Mouse (Mus musculus) G1E (cell line): ENCODE measurements around the gene Ccdc9b. TPM values are rescaled to one million over a fixed set of nuclear protein-coding genes. Genes with fewer than 3 reads are reported as not detected.
A peak's percentile ranks its signal among the peaks of the same experiment; 100 is the strongest.

Experiments used
- ATAC-seq: 2 replicates; pipeline ENCODE4 v1.8.0; 2016; ENCODE audit warnings: mild to moderate bottlenecking; ENCODE audit not compliant: insufficient number of reproducible peaks, poor library complexity, low FRiP score, severe bottlenecking; ENCODE audit errors: extremely low read depth
- DNase-seq: peaks from one replicate; pipeline ENCODE4 v3.0.0; 2012; ENCODE audit warnings: low spot score
- H3K27me3 ChIP-seq: 2 replicates; pipeline ENCODE4 v1.6.1; 2012; ENCODE audit warnings: mild to moderate bottlenecking, low read length, inconsistent platforms; ENCODE audit not compliant: insufficient read depth
- H3K36me3 ChIP-seq: replicated peaks from 2 replicates; pipeline ENCODE3; 2012; ENCODE audit warnings: mild to moderate bottlenecking, inconsistent platforms
- H3K4me1 ChIP-seq: 2 replicates; pipeline ENCODE4 v1.6.1; 2012; ENCODE audit warnings: low read depth, low read length, inconsistent platforms, mixed read lengths; ENCODE audit not compliant: insufficient read depth
- H3K4me3 ChIP-seq: 2 replicates; pipeline ENCODE4 v1.5.1; 2012; ENCODE audit warnings: low read depth, mild to moderate bottlenecking, inconsistent platforms, low read length, moderate library complexity, mixed read lengths
- H3K9me3 ChIP-seq: replicated peaks from 2 replicates; pipeline ENCODE4 v1.6.1; 2012; ENCODE audit warnings: inconsistent platforms
- CTCF ChIP-seq: IDR thresholded peaks from 2 replicates; pipeline ENCODE4 v1.5.1; 2012; ENCODE audit warnings: low read depth, low read length, inconsistent platforms, mixed read lengths
- GATA1 ChIP-seq: IDR thresholded peaks from 2 replicates; pipeline ENCODE4 v1.6.1; 2012; ENCODE audit warnings: borderline replicate concordance, low read length, inconsistent platforms, mixed read lengths
- GATA2 ChIP-seq: IDR thresholded peaks from 2 replicates; pipeline ENCODE4 v1.6.1; 2012; ENCODE audit warnings: low read depth, low read length, inconsistent platforms, borderline replicate concordance
- POLR2AphosphoS5 ChIP-seq: IDR thresholded peaks from 2 replicates; pipeline ENCODE4 v1.6.1; 2012; ENCODE audit warnings: low read depth, low read length, inconsistent platforms; ENCODE audit not compliant: insufficient replicate concordance
- TAL1 ChIP-seq: conservative IDR thresholded peaks from 2 replicates; pipeline ENCODE4 v1.6.1; 2012; ENCODE audit warnings: low read depth, low read length, inconsistent platforms, mixed read lengths
- polyA plus RNA-seq: library from polyadenylated mRNA; stranded (reverse); fragments of >175 nt; gene quantifications from 2 replicates; pipeline ENCODE4 v1.2.3, GENCODE M21; 2012
- total RNA-seq, 2 experiments: library from RNA; stranded (forward) in 1 of 2; stranded (reverse) in 1 of 2; fragments of 200-1000 nt in 1 of 2; fragments of >200 nt in 1 of 2; fragmentation: Nextera tagmentation in 1 of 2; gene quantifications; 2 replicates each; pipeline ENCODE4 v1.2.3; 2014 to 2017

The Ccdc9b gene
- total and polyA plus RNA-seq, 3 experiments, result 0.05 TPM; not detected in 2

DNA sequence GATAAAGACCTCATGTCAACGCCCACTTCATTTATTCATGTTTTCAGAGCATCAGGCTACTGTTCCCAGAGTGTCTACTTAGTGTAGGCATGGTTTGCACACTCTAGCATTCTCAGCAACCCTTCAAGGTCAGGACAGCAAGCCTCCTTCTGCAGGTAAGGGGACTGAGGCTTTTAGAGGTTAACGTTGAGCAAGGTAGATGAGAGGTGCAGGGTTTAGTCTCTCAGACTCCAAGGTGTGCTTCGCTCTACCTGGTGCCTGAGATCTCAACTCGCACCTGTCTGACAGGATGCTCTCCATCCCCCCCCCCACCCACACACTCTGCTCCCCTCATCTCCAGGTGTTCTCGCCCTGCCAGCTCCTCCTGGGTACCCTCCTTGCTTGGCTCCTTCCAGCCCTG lies 8.3 kb downstream of the Ccdc9b start:
- H3K4me1 ChIP-seq, result peaks cover 22% of the 10 kb centered on the region
- DNase-seq (no peak), ATAC-seq (no peak)
- no peak for TF ChIP-seq CTCF
- no peak for TF ChIP-seq TAL1
- TF ChIP-seq POLR2AphosphoS5, result no peak
- TF ChIP-seq GATA2, result no peak
- no peak for TF ChIP-seq GATA1
- no peaks in the 10 kb centered on the region for H3K9me3 ChIP-seq
- H3K36me3 ChIP-seq, result peaks cover 37% of the 10 kb centered on the region
- H3K27me3 ChIP-seq, result peaks cover 28% of the 10 kb centered on the region
- H3K4me3 ChIP-seq, result no peak overlapping the region

DNA sequence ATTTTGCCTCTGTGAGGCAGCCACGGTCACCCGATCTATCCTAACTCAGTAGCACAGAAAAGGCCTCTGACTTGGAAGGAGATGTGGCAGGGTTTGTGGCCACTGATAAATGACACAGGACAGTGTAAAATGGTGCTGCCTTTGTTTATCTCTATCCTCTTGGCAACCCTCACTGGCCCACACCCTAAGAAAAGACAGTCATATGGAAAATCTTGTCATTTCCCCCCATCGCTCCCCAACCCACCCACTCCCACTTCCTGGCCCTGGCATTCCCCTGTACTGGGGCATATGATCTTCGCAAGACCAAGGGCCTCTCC lies 9.7 kb downstream of the Ccdc9b start:
- no peak for DNase-seq
- no peaks in the 10 kb centered on the region for H3K9me3 ChIP-seq
- H3K4me3 ChIP-seq, result no peak overlapping the region
- no peak for ATAC-seq
- H3K36me3 ChIP-seq, result peaks cover 51% of the 10 kb centered on the region
- no peak for TF ChIP-seq POLR2AphosphoS5
- no peak for TF ChIP-seq GATA2
- no peak for TF ChIP-seq CTCF
- TF ChIP-seq TAL1, result no peak
- TF ChIP-seq GATA1, result no peak
- peaks cover 30% of the 10 kb centered on the region for H3K4me1 ChIP-seq
- peaks cover 14% of the 10 kb centered on the region for H3K27me3 ChIP-seq

GRCm38 (mm10) chr2:118751896-118752791 lies 10.3 kb downstream of the Ccdc9b start:
- ATAC-seq, result no peak
- Histone ChIP-seq H3K36me3 (peaks cover 57% of the 10 kb centered on the region), H3K27me3 (peaks cover 9% of the 10 kb centered on the region), H3K9me3 (no peaks in the 10 kb centered on the region), H3K4me3 (no peak overlapping the region), H3K4me1 (peaks cover 36% of the 10 kb centered on the region)
- DNase-seq, result no peak
- TF ChIP-seq CTCF, result no peak
- no peak for TF ChIP-seq POLR2AphosphoS5
- no peak for TF ChIP-seq GATA1
- TF ChIP-seq GATA2, result no peak
- TF ChIP-seq TAL1, result no peak

DNA sequence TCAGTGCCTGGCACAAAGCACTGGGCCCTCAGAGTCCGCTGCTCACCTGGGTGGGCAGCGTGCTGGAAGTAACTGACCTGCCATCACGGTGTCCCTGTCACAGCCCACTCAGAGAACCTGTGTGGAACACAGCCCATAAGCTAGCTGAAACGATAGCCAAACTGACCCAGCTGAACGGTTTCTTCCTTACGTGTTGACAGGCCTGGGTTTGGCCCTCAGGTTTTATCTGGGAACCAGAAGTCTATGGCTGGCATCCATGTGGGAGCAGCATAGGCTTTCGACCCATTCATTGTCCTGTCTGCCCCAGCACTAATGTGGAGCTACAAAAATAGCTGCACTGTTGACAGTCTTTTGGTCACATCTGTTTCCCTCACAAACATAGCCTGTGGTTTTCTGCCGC lies 12.0 kb downstream of the Ccdc9b start:
- H3K36me3 ChIP-seq, result peaks cover 57% of the 10 kb centered on the region
- TF ChIP-seq GATA2 (no peak), CTCF (no peak), TAL1 (no peak), POLR2AphosphoS5 (no peak), GATA1 (no peak)
- no peak for DNase-seq
- H3K4me1 ChIP-seq, result peaks cover 44% of the 10 kb centered on the region
- no peak overlapping the region for H3K4me3 ChIP-seq
- H3K27me3 ChIP-seq, result no peaks in the 10 kb centered on the region
- no peaks in the 10 kb centered on the region for H3K9me3 ChIP-seq
- no peak for ATAC-seq

- no peak for TF ChIP-seq CTCF
- TF ChIP-seq GATA2, result no peak
- TF ChIP-seq GATA1, result no peak
- no peak for TF ChIP-seq POLR2AphosphoS5
- TF ChIP-seq TAL1, result no peak
- H3K4me1 ChIP-seq, result peaks cover 54% of the 10 kb centered on the region
- H3K9me3 ChIP-seq, result no peaks in the 10 kb centered on the region
- H3K27me3 ChIP-seq, result no peaks in the 10 kb centered on the region
- DNase-seq, result no peak
- ATAC-seq, result no peak
- no peak overlapping the region for H3K4me3 ChIP-seq
- peaks cover 57% of the 10 kb centered on the region for H3K36me3 ChIP-seq
Observed at GRCm38 (mm10) chr2:118749341-118749884, 13.0 kb downstream of the Ccdc9b start.

GRCm38 (mm10) chr2:118747301-118747960 lies 15.0 kb downstream of the Ccdc9b start:
- H3K4me3 ChIP-seq, result peak overlapping the region; percentile 93; the same call in 1 of the 2 replicates
- no peak for ATAC-seq
- no peak for DNase-seq

More at GRCm38 (mm10) chr2:118747301-118747960, 15.0 kb downstream of the Ccdc9b start:
- no peak for TF ChIP-seq GATA2
- TF ChIP-seq POLR2AphosphoS5, result no peak
- TF ChIP-seq TAL1, result no peak
- TF ChIP-seq CTCF, result no peak
- TF ChIP-seq GATA1, result no peak
- Histone ChIP-seq H3K4me1 (peaks cover 61% of the 10 kb centered on the region), H3K27me3 (peaks cover 2% of the 10 kb centered on the region), H3K36me3 (peaks cover 50% of the 10 kb centered on the region), H3K9me3 (no peaks in the 10 kb centered on the region)
